Mouse (Mus musculus) bone marrow, adult 2 months (tissue): ENCODE measurements at regions not wholly inside any gene's neighbourhood (a gene's known extent, or its start where the extent isn't known, plus 50 kb on each side); places are given as distances from the start of the nearest gene placed in this dataset.

ENCODE experiments used
- CTCF ChIP-seq: fragments of 200-500 bp; IDR thresholded peaks from 2 replicates; pipeline ENCODE4 v1.5.1; 2011; ENCODE audit warnings: low read length, control low read depth; ENCODE audit not compliant: control insufficient read depth, insufficient read depth
- POLR2A ChIP-seq: fragments of 200-500 bp; IDR thresholded peaks from 2 replicates; pipeline ENCODE4 v1.6.1; 2011; ENCODE audit warnings: low read depth, mild to moderate bottlenecking, control low read depth, low read length, borderline replicate concordance; ENCODE audit not compliant: control insufficient read depth

DNA sequence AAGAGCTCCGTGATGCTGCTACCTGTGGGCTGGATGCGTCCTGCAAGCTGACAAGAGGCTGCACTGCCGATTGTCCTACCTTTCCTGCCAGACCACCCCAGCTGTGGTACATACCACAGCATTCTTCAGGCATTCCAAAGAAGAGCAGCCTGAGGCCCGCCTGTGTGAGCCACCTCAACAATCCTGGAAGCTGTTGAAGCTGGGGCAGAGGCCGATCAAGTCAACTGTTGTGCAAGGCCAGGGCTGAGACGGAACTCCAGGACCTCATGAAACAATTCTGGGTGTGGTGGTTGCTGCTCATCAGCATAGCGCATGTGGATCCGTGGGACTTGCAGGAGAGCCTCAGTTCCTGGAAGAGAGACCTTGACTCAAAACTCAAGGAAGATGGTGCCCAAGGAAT, 448.3 kb downstream of the Etnk1 start:
- no peak for TF ChIP-seq POLR2A
- no peak for TF ChIP-seq CTCF
